Mouse (Mus musculus): ENCODE measurements around the gene 1520401A03Rik.

DNA sequence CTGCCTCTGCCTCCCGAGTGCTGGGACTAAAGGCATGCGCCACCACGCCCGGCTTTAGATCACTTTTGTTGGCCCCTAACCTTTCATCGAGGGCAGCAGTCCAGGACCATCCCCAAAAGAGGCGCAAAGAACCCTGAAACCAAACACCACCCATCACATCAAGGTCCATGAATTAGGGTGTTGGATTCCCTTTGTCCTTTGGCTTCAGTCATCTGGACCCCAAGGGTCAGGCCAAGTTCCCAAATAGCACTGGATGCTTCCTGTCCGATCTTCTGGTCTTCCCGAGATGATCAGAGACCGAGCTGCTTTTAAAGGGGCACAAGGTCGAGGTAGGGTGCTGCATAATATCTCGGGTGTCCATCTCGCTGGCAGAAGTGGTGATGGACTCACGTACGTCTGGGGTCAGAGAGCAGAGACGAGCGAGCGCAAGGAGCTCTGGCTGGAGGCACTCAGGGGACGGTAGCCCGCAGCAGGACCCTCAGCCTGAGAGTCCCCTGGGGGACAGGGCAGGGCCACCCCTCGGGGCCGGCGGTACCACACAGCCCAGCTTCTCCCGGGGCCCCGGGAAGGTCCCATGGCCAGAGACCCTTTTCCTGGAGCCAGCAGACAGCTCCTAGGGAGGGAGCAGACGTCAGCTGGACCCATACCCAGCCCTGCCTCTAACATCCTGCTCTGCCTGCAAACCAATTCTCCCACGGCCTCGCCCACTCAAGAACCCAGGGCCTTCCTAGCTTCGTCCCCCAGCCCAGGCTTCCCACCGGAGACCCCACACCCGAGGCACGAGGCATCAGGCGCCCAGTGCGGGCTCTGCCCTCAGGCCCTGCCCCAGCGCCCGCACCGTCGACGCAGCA lies 19.0 kb upstream of the 1520401A03Rik start:
- TF ChIP-seq UBTF (IDR thresholded peaks at IDR 0.05; ENCODE audit: low read depth, low read length) (no peak), NELFE (IDR thresholded peaks at IDR 0.05; ENCODE audit: low read depth, low read length) (no peak), POLR2A (IDR thresholded peaks at IDR 0.05; ENCODE audit: low read depth, low read length) (no peak), CTCF (conservative IDR thresholded peaks at IDR 0.05 in 1 of 2, IDR thresholded peaks at IDR 0.05 in 1 of 2; ENCODE audit: low read depth in 2 of 2, low read length in 2 of 2) (no peak), POLR2AphosphoS2 (IDR thresholded peaks at IDR 0.05; ENCODE audit: low read depth, low read length) (no peak), NRF1 (IDR thresholded peaks at IDR 0.05; ENCODE audit: low read depth, low read length) (no peak), E2F4 (IDR thresholded peaks at IDR 0.05; ENCODE audit: insufficient replicate concordance, low read depth, low read length) (no peak), CHD2 (IDR thresholded peaks at IDR 0.05; ENCODE audit: low read length) (no peak), TCF12 (IDR thresholded peaks at IDR 0.05; ENCODE audit: low read depth, low read length) (no peak), ZNF384 (IDR thresholded peaks at IDR 0.05; ENCODE audit: low read depth, low read length) (no peak)

Measured in CH12.LX (cell line).